Mouse (Mus musculus) monocyte, adult 2 months (primary cell): ENCODE data around the gene Spin2d.
"Not testable (repeated sequence)": the region's sequence is repeated elsewhere in the genome, so short reads cannot be mapped to it uniquely, and the experiment has no call there.

Source experiments
- DNase-seq, 2 experiments: peaks; one replicate each; pipeline ENCODE4 v3.0.0; 2022; ENCODE audit warnings: low spot score in 2 of 2, low read depth in 1 of 2

Spin2d gene

GRCm38 (mm10) chrX:73176889-73177288 is at the start of gene Spin2d:
Gene Spin2d, minus strand, starts transcription at chrX:73176989.
- not testable (repeated sequence) for DNase-seq

- DNase-seq = no peak
These were observed 48.6 kb upstream of the Spin2d start for GRCm38 (mm10) chrX:73225365-73225764.

- not testable (repeated sequence) for DNase-seq
These were observed 37.2 kb upstream of the Spin2d start, which contains the start of gene Xlr4b for GRCm38 (mm10) chrX:73213819-73214564. Gene Xlr4b, plus strand, starts transcription at chrX:73214333.

GRCm38 (mm10) chrX:73191934-73192333 is 15.1 kb upstream of the Spin2d start, which contains the start of gene Xlr3b:
Gene Xlr3b, plus strand, starts transcription at chrX:73192207.
- DNase-seq = not testable (repeated sequence)

GRCm38 (mm10) chrX:73149350-73149749 is 27.4 kb downstream of the Spin2d start, which contains the start of gene DXBay18:
Gene DXBay18, minus strand, starts transcription at chrX:73149450.
- DNase-seq = not testable (repeated sequence)

- DNase-seq = not testable (repeated sequence)
These were observed 28.3 kb downstream of the Spin2d start, which contains the start of gene Xlr5b for GRCm38 (mm10) chrX:73148496-73148895. Gene Xlr5b, plus strand, starts transcription at chrX:73148796.

- DNase-seq = not testable (repeated sequence)
These were observed 33.6 kb downstream of the Spin2d start for GRCm38 (mm10) chrX:73143218-73143618.
